Mouse (Mus musculus) liver, embryonic 15.5 days (tissue): ENCODE measurements around the gene Vmn1r44. TPM values are rescaled to one million over a fixed set of nuclear protein-coding genes. Genes with fewer than 3 reads are reported as not detected.

Experiments used
- polyA plus RNA-seq: library from polyadenylated mRNA; unstranded; fragments of >200 nt; fragmentation: Nextera tagmentation; extraction: Ambion mirVana; gene quantifications from 2 replicates; pipeline ENCODE4 v1.2.1, GENCODE M21; 2015

The Vmn1r44 gene
- polyA plus RNA-seq, 1 experiment from 2014 or later = not detected

Other genes with a start within 250 kb of the Vmn1r44 start
- gene Txnrd3, start 239.7 kb upstream of the Vmn1r44 start, polyA plus RNA-seq = 2.6 and 2.8 TPM in 2 replicates
- not detected in 2 replicates for gene Vmn1r40, start 176.1 kb upstream of the Vmn1r44 start, polyA plus RNA-seq
- not detected in 2 replicates for gene Vmn1r41, start 142.9 kb upstream of the Vmn1r44 start, polyA plus RNA-seq
- gene Vmn1r42, start 7.2 kb upstream of the Vmn1r44 start, polyA plus RNA-seq = not detected in 2 replicates
- gene Vmn1r43, start 7.2 kb upstream of the Vmn1r44 start, polyA plus RNA-seq = 0.01 TPM in 1 of 2 replicates, not detected in the other
- gene Vmn1r45, start 56.9 kb downstream of the Vmn1r44 start, polyA plus RNA-seq = not detected in 2 replicates
- gene Vmn1r46, start 85.7 kb downstream of the Vmn1r44 start, polyA plus RNA-seq = not detected in 2 replicates
- gene Vmn1r47, start 132.5 kb downstream of the Vmn1r44 start, polyA plus RNA-seq = not detected in 2 replicates
- gene Vmn1r48, start 153.2 kb downstream of the Vmn1r44 start, polyA plus RNA-seq = not detected in 2 replicates
- not detected in 2 replicates for gene Vmn1r49, start 194.8 kb downstream of the Vmn1r44 start, polyA plus RNA-seq
- not detected in 2 replicates for gene Vmn1r50, start 217.8 kb downstream of the Vmn1r44 start, polyA plus RNA-seq
- gene Vmn1r51, start 238.9 kb downstream of the Vmn1r44 start, polyA plus RNA-seq = not detected in 2 replicates